Comparison of ENCODE assay signal across 10 mouse cellular contexts in genomic region chr1:39947179-39947578, GRCm38 (mm10). TPM values are rescaled to one million over a fixed set of nuclear protein-coding genes. Genes with fewer than 3 reads are reported as not detected.
DNase-seq lines count a peak whose midpoint lies in the region; ATAC-seq and TF ChIP-seq lines count a peak whose summit lies in the region.
"Had no signal": no experiment of that assay in that cellular context is flagged by ENCODE, and none has a peak within 500 bp of the region (broad histone marks: within the 10 kb centered on the region; RNA-seq: fewer than 3 reads in every experiment).

No protein-coding gene starts in this region.

- ATAC-seq in forebrain, embryonic 11.5 days (replicated peaks; ENCODE audit: low FRiP score) = no peak
- no peak for ATAC-seq in limb, embryonic 12.5 days (ENCODE audit: insufficient number of reproducible peaks, insufficient read depth, low FRiP score, low TSS enrichment, low read depth)
- no peak for ATAC-seq in stomach, embryonic 16.5 days (ENCODE audit: insufficient read depth, low FRiP score)

- H3K9ac ChIP-seq in forebrain, embryonic 11.5 days (ENCODE audit: low read length) = no peak overlapping the region
- H3K9ac ChIP-seq in limb, embryonic 12.5 days (replicated peaks) = no peak overlapping the region
- H3K9ac ChIP-seq in stomach, embryonic 16.5 days (ENCODE audit: low read length) = no peak overlapping the region

- H3K36me3 ChIP-seq in forebrain, embryonic 11.5 days (ENCODE audit: control insufficient read depth, insufficient read depth, low read length) = no peaks in the 10 kb centered on the region
- no peaks in the 10 kb centered on the region for H3K36me3 ChIP-seq in limb, embryonic 12.5 days
- H3K36me3 ChIP-seq in stomach, embryonic 16.5 days (ENCODE audit: control insufficient read depth, insufficient read depth, low read length) = no peaks in the 10 kb centered on the region

- no peak overlapping the region for H3K4me3 ChIP-seq in left cerebral cortex, adult 2 months
- H3K4me3 ChIP-seq in forebrain, embryonic 11.5 days (ENCODE audit: low read depth, low read length) = no peak overlapping the region
- no peak overlapping the region for H3K4me3 ChIP-seq in limb, embryonic 12.5 days (replicated peaks)
- no peak overlapping the region for H3K4me3 ChIP-seq in stomach, embryonic 16.5 days (replicated peaks; ENCODE audit: low read length)

- WGBS in forebrain, embryonic 11.5 days = 61% methylated on average over 6 of the region's 6 CpGs
- 65% methylated on average over 6 of the region's 6 CpGs for WGBS in limb, embryonic 12.5 days
- WGBS in stomach, embryonic 16.5 days = 71% methylated on average over 6 of the region's 6 CpGs

- peak overlapping the region; percentile 80 for H3K27ac ChIP-seq in left cerebral cortex, adult 2 months
- H3K27ac ChIP-seq in forebrain, embryonic 11.5 days (ENCODE audit: low read depth, low read length) = peak overlapping the region; percentile 83
- peak overlapping the region; percentile 80 for H3K27ac ChIP-seq in limb, embryonic 12.5 days
- H3K27ac ChIP-seq in stomach, embryonic 16.5 days (ENCODE audit: low read length) = 0 out of 2 replicates have a peak overlapping the region, but pooled peaks have one; percentile 29

- no peak for TF ChIP-seq CTCF in left cerebral cortex, adult 2 months (IDR thresholded peaks at IDR 0.05)

- no peaks in the 10 kb centered on the region for H3K27me3 ChIP-seq in forebrain, embryonic 11.5 days (ENCODE audit: control insufficient read depth, insufficient read depth, low read length)
- H3K27me3 ChIP-seq in limb, embryonic 12.5 days = no peaks in the 10 kb centered on the region
- no peaks in the 10 kb centered on the region for H3K27me3 ChIP-seq in stomach, embryonic 16.5 days (ENCODE audit: control insufficient read depth, insufficient read depth, low read length)

- H3K4me1 ChIP-seq in forebrain, embryonic 11.5 days (replicated peaks; ENCODE audit: control insufficient read depth, insufficient read depth, low read length) = peaks cover 48% of the 10 kb centered on the region
- H3K4me1 ChIP-seq in limb, embryonic 12.5 days (replicated peaks) = peaks cover 92% of the 10 kb centered on the region
- H3K4me1 ChIP-seq in stomach, embryonic 16.5 days (ENCODE audit: control insufficient read depth, insufficient read depth, low read length) = peaks cover 81% of the 10 kb centered on the region

- H3K9me3 ChIP-seq in forebrain, embryonic 11.5 days (ENCODE audit: control insufficient read depth, low read length) = no peaks in the 10 kb centered on the region
- no peaks in the 10 kb centered on the region for H3K9me3 ChIP-seq in limb, embryonic 12.5 days
- H3K9me3 ChIP-seq in stomach, embryonic 16.5 days (replicated peaks; ENCODE audit: control insufficient read depth, low read length) = no peaks in the 10 kb centered on the region

- DNase-seq in left cerebral cortex, adult 2 months (ENCODE audit: extremely low spot score in 1 of 2, low spot score in 2 of 2) = no peak
- no peak for DNase-seq in left cerebral cortex, postnatal 4 days
- DNase-seq in forebrain, embryonic 11.5 days (ENCODE audit: low spot score) = no peak
- DNase-seq in urinary bladder, adult 18-20 months (ENCODE audit: low spot score in 2 of 2) = no peak
- no peak for DNase-seq in adrenal gland, postnatal 25 days
- DNase-seq: gastrocnemius, postnatal 36 days; kidney, adult 11 months; thymus, postnatal 14 days had no signal

- intact Hi-C loops in left cerebral cortex, adult 2 months (cut with DNase I) = no loop called here
- intact Hi-C loops in left cerebral cortex, postnatal 4 days (cut with DNase I) = no loop called here

- no peak overlapping the region for H3K4me2 ChIP-seq in forebrain, embryonic 11.5 days (ENCODE audit: low read depth, low read length, severe bottlenecking)
- no peak overlapping the region for H3K4me2 ChIP-seq in limb, embryonic 12.5 days
- no peak overlapping the region for H3K4me2 ChIP-seq in stomach, embryonic 16.5 days (ENCODE audit: low read depth, low read length)

RNA-seq across cellular contexts. Expression of gene Map4k4, which starts 46.5 kb away (rescaled TPM):
- 100 to 1,000 TPM in 1 of 2 experiments, 10 to 100 TPM in 1; 98.8 to 114 TPM for total RNA-seq in left cerebral cortex, adult 2 months (2021)
- 100 to 1,000 TPM; 374 to 381 TPM for total RNA-seq in left cerebral cortex, postnatal 4 days (2021)
- polyA plus RNA-seq in forebrain, embryonic 11.5 days (2014; fragmentation: Nextera tagmentation; extraction: Ambion mirVana) = 52.4 and 58.2 TPM in 2 replicates
- 62.1 and 62.6 TPM in 2 replicates for polyA plus RNA-seq in limb, embryonic 12.5 days (2016; fragmentation: Nextera tagmentation; extraction: Ambion mirVana)
- polyA plus RNA-seq in stomach, embryonic 16.5 days (2015; fragmentation: Nextera tagmentation; extraction: Ambion mirVana) = 15.3 and 16.2 TPM in 2 replicates
- total RNA-seq in adrenal gland, postnatal 25 days (2021) = 121 and 138 TPM in 2 replicates

Comparison
In these comparisons a context has a peak if more than half of its experiments do, and no peak if none do; other contexts are left out.
1. H3K27ac ChIP-seq: peak in every context shown above with its lines; median percentile 83 in forebrain, embryonic 11.5 days; 80 in left cerebral cortex, adult 2 months; 80 in limb, embryonic 12.5 days; 29 in stomach, embryonic 16.5 days.